Mouse (Mus musculus): ENCODE results near the gene Enc1. TPM values are rescaled to one million over a fixed set of nuclear protein-coding genes. Genes with fewer than 3 reads are reported as not detected.

Gene Enc1
- polyA plus RNA-seq, 1 experiment, result 6.5 TPM

DNA sequence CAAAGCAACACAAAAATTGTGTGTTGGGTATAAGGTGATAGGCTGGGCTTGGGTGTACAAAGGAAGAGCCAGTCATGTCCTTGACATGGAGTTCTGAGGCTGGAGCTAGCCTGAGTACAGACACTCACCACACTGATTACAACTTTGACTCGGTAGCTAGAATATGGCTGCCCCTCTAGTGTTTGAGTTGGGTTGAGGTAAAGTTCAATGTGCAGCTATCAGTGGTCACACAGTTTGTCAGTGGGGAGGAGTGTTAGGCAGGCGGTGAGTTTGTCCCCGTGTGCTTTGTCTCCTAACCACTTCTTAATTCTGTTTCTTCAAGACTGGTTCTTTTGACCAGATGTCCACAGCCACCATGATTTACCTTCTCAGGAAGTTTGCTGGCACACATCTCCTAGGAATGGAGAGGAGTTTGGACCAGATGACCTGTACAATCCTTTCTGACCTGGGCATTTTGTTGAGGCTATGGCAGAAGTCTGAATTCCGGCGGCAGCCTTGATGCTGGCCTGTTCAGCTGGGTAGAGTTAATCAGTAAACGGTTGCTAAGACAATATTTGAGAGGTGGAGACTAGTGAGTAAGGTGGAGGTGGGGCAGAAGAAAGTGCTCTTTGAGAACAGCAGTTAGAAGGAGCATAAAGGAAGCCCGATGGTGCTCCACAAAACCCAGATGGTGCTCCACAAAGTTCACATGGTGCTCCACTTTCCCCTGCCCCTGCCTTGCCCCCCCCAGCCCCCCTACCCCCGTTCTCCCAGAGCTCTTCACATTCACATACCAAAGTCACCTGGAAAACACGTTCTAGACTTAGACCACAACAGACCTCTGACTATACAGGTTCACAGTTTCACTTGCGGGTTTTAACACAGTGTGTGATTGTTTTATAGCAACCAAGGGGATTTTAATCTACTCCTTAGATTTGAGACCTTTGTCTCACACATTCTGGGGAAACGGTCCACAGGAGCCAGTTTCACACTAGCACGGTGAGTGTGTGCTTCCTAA lies 59.3 kb downstream of the Enc1 start:
- no peak overlapping the region for H3K4me3 ChIP-seq (replicated peaks; ENCODE audit: control insufficient read depth, low read depth, low read length)
- H3K27ac ChIP-seq (ENCODE audit: control insufficient read depth, insufficient read depth, low read depth, low read length, poor library complexity), result no peak overlapping the region
- TF ChIP-seq CTCF (IDR thresholded peaks at IDR 0.05; ENCODE audit: control insufficient read depth, insufficient read depth, low read length), result no peak
- no peak for TF ChIP-seq POLR2A (IDR thresholded peaks at IDR 0.05; ENCODE audit: borderline replicate concordance, control insufficient read depth, low read depth, low read length)
- no peaks in the 10 kb centered on the region for H3K4me1 ChIP-seq (ENCODE audit: control insufficient read depth, insufficient read depth, low read length)
- WGBS, result 79% methylated on average over 12 of the region's 12 CpGs

Other genes starting within 250 kb of the Enc1 start
- not detected in 2 replicates for gene 1700029F12Rik, start 206.7 kb upstream of the Enc1 start, polyA plus RNA-seq (2011; ENCODE audit: insufficient read depth, insufficient read length, low replicate concordance, missing spikeins)
- gene Fam169a, start 173.8 kb upstream of the Enc1 start, polyA plus RNA-seq (2011; ENCODE audit: insufficient read depth, insufficient read length, low replicate concordance, missing spikeins), result 0.22 and 1.4 TPM in 2 replicates
- gene Gm6169, start 141.9 kb upstream of the Enc1 start, polyA plus RNA-seq (2011; ENCODE audit: insufficient read depth, insufficient read length, low replicate concordance, missing spikeins), result 60.8 and 160 TPM in 2 replicates
- gene Gfm2, start 103.2 kb upstream of the Enc1 start, polyA plus RNA-seq (2011; ENCODE audit: insufficient read depth, insufficient read length, low replicate concordance, missing spikeins), result 9.1 and 15.5 TPM in 2 replicates
- 76.1 and 142 TPM in 2 replicates for gene Nsa2, start 103.2 kb upstream of the Enc1 start, polyA plus RNA-seq (2011; ENCODE audit: insufficient read depth, insufficient read length, low replicate concordance, missing spikeins)
- 16.7 and 35.7 TPM in 2 replicates for gene Hexb, start 42.7 kb upstream of the Enc1 start, polyA plus RNA-seq (2011; ENCODE audit: insufficient read depth, insufficient read length, low replicate concordance, missing spikeins)

All from bone marrow, adult 2 months (tissue).